Mouse (Mus musculus): ENCODE results near the gene Ing2. TPM values are rescaled to one million over a fixed set of nuclear protein-coding genes. Genes with fewer than 3 reads are reported as not detected.

Gene Ing2
- total and polyA plus RNA-seq, 3 experiments, result 2.6 to 4.9 (median 3.8) TPM

DNA sequence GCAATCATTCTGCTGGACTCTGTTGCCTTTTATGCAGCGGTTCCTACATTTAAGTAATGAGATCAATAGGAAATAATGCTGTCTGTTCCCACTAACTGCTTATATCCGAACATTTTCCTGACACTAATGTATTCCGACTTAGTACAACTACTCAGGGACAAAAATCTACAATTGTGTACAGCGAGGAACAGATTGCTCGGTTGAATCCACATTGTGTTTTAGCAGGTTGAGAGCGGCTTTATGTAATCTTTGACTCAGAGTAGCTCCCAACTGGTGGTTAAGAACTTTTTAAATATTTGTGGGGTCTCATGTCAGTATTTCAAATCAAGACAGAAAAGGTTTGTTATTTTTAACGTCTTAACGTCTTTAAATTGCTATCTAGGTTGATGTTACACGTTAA is 8.6 kb upstream of the Ing2 start:
- no peaks in the 10 kb centered on the region for H3K79me2 ChIP-seq (replicated peaks; ENCODE audit: control insufficient read depth, insufficient read depth, low read length)
- intact Hi-C loops (cut with DNase I), result no loop called here
- H3K4me3 ChIP-seq, result no peak overlapping the region
- no peak overlapping the region for H3K27ac ChIP-seq
- H3K4me1 ChIP-seq (ENCODE audit: control insufficient read depth, insufficient read depth, low read length), result no peaks in the 10 kb centered on the region
- TF ChIP-seq CTCF (IDR thresholded peaks at IDR 0.05) (no peak), EP300 (IDR thresholded peaks at IDR 0.05; ENCODE audit: insufficient read depth, low read depth, low read length) (no peak), POLR2A (IDR thresholded peaks at IDR 0.05; ENCODE audit: insufficient read depth, low read depth, low read length) (no peak)
- WGBS, result 74% methylated on average over 9 of the region's 9 CpGs
- no peaks in the 10 kb centered on the region for H3K27me3 ChIP-seq (ENCODE audit: control insufficient read depth, insufficient read depth, low read length)
- H3K36me3 ChIP-seq (ENCODE audit: control insufficient read depth, insufficient read depth, low read length), result no peaks in the 10 kb centered on the region
- no peak for DNase-seq
- H3K9ac ChIP-seq (ENCODE audit: low read depth, low read length), result no peak overlapping the region

DNA sequence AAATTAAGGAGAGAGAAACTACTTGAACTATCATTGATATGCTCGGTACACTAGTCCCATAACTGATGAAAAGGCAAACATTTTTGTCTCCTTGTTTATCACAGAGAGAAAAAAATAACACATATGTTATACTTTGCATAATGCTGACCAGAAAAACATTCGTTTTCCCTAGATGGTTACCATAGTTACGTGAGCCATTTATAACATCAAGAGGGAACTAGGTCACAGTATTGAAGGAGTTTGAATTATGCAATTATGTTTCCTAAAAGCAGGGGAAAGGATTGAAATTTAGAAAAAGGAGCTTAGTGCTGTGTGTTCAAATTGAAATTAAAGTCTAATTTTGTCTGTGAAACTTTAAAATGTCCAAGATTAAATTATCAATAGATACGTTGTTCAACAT is 5.0 kb upstream of the Ing2 start:
- no peaks in the 10 kb centered on the region for H3K79me2 ChIP-seq (replicated peaks; ENCODE audit: control insufficient read depth, insufficient read depth, low read length)
- no peaks in the 10 kb centered on the region for H3K27me3 ChIP-seq (ENCODE audit: control insufficient read depth, insufficient read depth, low read length)
- no peaks in the 10 kb centered on the region for H3K36me3 ChIP-seq (ENCODE audit: control insufficient read depth, insufficient read depth, low read length)
- H3K4me3 ChIP-seq, result no peak overlapping the region
- peaks cover 2% of the 10 kb centered on the region; the same call in 1 of the 2 replicates for H3K4me1 ChIP-seq (ENCODE audit: control insufficient read depth, insufficient read depth, low read length)
- intact Hi-C loops (cut with DNase I), result no loop called here
- no peak overlapping the region for H3K27ac ChIP-seq
- WGBS, result 75% methylated on average over 4 of the region's 4 CpGs
- no peak for DNase-seq
- no peak overlapping the region for H3K9ac ChIP-seq (ENCODE audit: low read depth, low read length)
- TF ChIP-seq EP300 (IDR thresholded peaks at IDR 0.05; ENCODE audit: insufficient read depth, low read depth, low read length) (no peak), POLR2A (IDR thresholded peaks at IDR 0.05; ENCODE audit: insufficient read depth, low read depth, low read length) (no peak)

DNA sequence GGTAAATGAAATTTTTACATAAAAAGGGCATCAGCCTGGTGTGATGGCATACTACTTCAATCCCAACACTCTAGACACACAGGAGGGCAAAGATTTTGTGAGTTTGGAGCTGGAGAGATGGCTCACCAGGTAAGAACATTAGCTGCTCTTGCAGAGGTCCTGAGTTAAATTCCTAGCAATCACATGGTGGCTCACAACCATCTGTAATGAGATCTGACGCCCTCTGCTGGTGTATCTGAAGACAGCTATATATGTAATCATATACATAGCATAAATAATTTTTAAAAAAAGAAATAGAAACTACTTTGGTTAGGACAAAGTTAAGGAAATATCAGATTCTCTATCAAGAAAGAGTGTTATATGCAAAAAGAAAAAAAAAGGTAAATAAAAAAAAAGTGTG is 4.2 kb upstream of the Ing2 start:
- Histone ChIP-seq H3K27ac (no peak overlapping the region), H3K4me3 (no peak overlapping the region), H3K36me3 (ENCODE audit: control insufficient read depth, insufficient read depth, low read length) (no peaks in the 10 kb centered on the region), H3K9ac (ENCODE audit: low read depth, low read length) (no peak overlapping the region), H3K79me2 (replicated peaks; ENCODE audit: control insufficient read depth, insufficient read depth, low read length) (no peaks in the 10 kb centered on the region), H3K27me3 (ENCODE audit: control insufficient read depth, insufficient read depth, low read length) (no peaks in the 10 kb centered on the region), H3K4me1 (ENCODE audit: control insufficient read depth, insufficient read depth, low read length) (peaks cover 2% of the 10 kb centered on the region; the same call in 1 of the 2 replicates)
- 73% methylated on average over 1 of the region's 1 CpGs for WGBS
- no peak for DNase-seq
- no peak for TF ChIP-seq POLR2A (IDR thresholded peaks at IDR 0.05; ENCODE audit: insufficient read depth, low read depth, low read length)
- 0 out of 2 replicates have a peak, but pooled peaks have one; percentile 7 for TF ChIP-seq CTCF (IDR thresholded peaks at IDR 0.05)
- no peak for TF ChIP-seq EP300 (IDR thresholded peaks at IDR 0.05; ENCODE audit: insufficient read depth, low read depth, low read length)
- intact Hi-C loops (cut with DNase I), result loop anchor here (5.0 to 10.0 kb wide), 2 partner anchors 147 to 265 kb away; partner anchors contain the start of genes Rwdd4a and Trappc11

GRCm38 (mm10) chr8:47676631-47677030 is 1.3 kb upstream of the Ing2 start:
- no peaks in the 10 kb centered on the region for H3K79me2 ChIP-seq (replicated peaks; ENCODE audit: control insufficient read depth, insufficient read depth, low read length)
- peaks cover 2% of the 10 kb centered on the region; the same call in 1 of the 2 replicates for H3K4me1 ChIP-seq (ENCODE audit: control insufficient read depth, insufficient read depth, low read length)
- intact Hi-C loops (cut with DNase I), result loop anchor here (1.0 to 10.0 kb wide), 4 partner anchors 17 to 262 kb away; partner anchors contain the start of genes Cdkn2aip, Rwdd4a and Trappc11
- H3K27ac ChIP-seq, result no peak overlapping the region
- no peak overlapping the region; the same call in 1 of the 2 replicates for H3K4me3 ChIP-seq
- H3K27me3 ChIP-seq (ENCODE audit: control insufficient read depth, insufficient read depth, low read length), result no peaks in the 10 kb centered on the region
- TF ChIP-seq EP300 (IDR thresholded peaks at IDR 0.05; ENCODE audit: insufficient read depth, low read depth, low read length), result no peak
- no peak for TF ChIP-seq CTCF (IDR thresholded peaks at IDR 0.05)
- TF ChIP-seq POLR2A (IDR thresholded peaks at IDR 0.05; ENCODE audit: insufficient read depth, low read depth, low read length), result no peak
- DNase-seq, result no peak
- H3K36me3 ChIP-seq (ENCODE audit: control insufficient read depth, insufficient read depth, low read length), result no peaks in the 10 kb centered on the region
- no peak overlapping the region for H3K9ac ChIP-seq (ENCODE audit: low read depth, low read length)
- 64% methylated on average over 2 of the region's 2 CpGs for WGBS

GRCm38 (mm10) chr8:47676224-47676623 is 868 bp upstream of the Ing2 start:
- Histone ChIP-seq H3K4me3 (peak overlapping the region; percentile 99), H3K4me1 (ENCODE audit: control insufficient read depth, insufficient read depth, low read length) (peaks cover 2% of the 10 kb centered on the region; the same call in 1 of the 2 replicates), H3K27me3 (ENCODE audit: control insufficient read depth, insufficient read depth, low read length) (no peaks in the 10 kb centered on the region), H3K27ac (peak overlapping the region; percentile 95; the same call in 1 of the 2 replicates), H3K79me2 (replicated peaks; ENCODE audit: control insufficient read depth, insufficient read depth, low read length) (no peaks in the 10 kb centered on the region), H3K9ac (ENCODE audit: low read depth, low read length) (peak overlapping the region; percentile 88), H3K36me3 (ENCODE audit: control insufficient read depth, insufficient read depth, low read length) (no peaks in the 10 kb centered on the region)
- intact Hi-C loops (cut with DNase I), result loop anchor here (1.0 to 10.0 kb wide), 4 partner anchors 17 to 261 kb away; partner anchors contain the start of genes Cdkn2aip, Rwdd4a and Trappc11
- TF ChIP-seq EP300 (IDR thresholded peaks at IDR 0.05; ENCODE audit: insufficient read depth, low read depth, low read length) (no peak), POLR2A (IDR thresholded peaks at IDR 0.05; ENCODE audit: insufficient read depth, low read depth, low read length) (no peak), CTCF (IDR thresholded peaks at IDR 0.05) (no peak)
- WGBS, result 4% methylated on average over 15 of the region's 15 CpGs
- no peak for DNase-seq

- TF ChIP-seq POLR2A (IDR thresholded peaks at IDR 0.05; ENCODE audit: insufficient read depth, low read depth, low read length) (no peak), CTCF (IDR thresholded peaks at IDR 0.05) (no peak; the same call in 1 of the 2 replicates), EP300 (IDR thresholded peaks at IDR 0.05; ENCODE audit: insufficient read depth, low read depth, low read length) (no peak)
- H3K36me3 ChIP-seq (ENCODE audit: control insufficient read depth, insufficient read depth, low read length), result no peaks in the 10 kb centered on the region
- WGBS, result 0% methylated on average over 20 of the region's 20 CpGs
Observed at GRCm38 (mm10) chr8:47675786-47676185, 430 bp upstream of the Ing2 start.

More at GRCm38 (mm10) chr8:47675786-47676185, 430 bp upstream of the Ing2 start:
- Histone ChIP-seq H3K27me3 (ENCODE audit: control insufficient read depth, insufficient read depth, low read length) (no peaks in the 10 kb centered on the region), H3K79me2 (replicated peaks; ENCODE audit: control insufficient read depth, insufficient read depth, low read length) (no peaks in the 10 kb centered on the region), H3K27ac (peak overlapping the region; percentile 95), H3K9ac (ENCODE audit: low read depth, low read length) (peak overlapping the region; percentile 88), H3K4me3 (peak overlapping the region; percentile 99), H3K4me1 (ENCODE audit: control insufficient read depth, insufficient read depth, low read length) (peaks cover 2% of the 10 kb centered on the region; the same call in 1 of the 2 replicates)
- no peak for DNase-seq
- intact Hi-C loops (cut with DNase I), result loop anchor here (1.0 to 10.0 kb wide), 4 partner anchors 18 to 261 kb away; partner anchors contain the start of genes Cdkn2aip, Rwdd4a and Trappc11

Data from heart, adult 2 months (tissue).